Mouse (Mus musculus) heart, embryonic 13.5 days (tissue): Measurements from ENCODE around the gene Disp3. TPM values are rescaled to one million over a fixed set of nuclear protein-coding genes. Genes with fewer than 3 reads are reported as not detected.

Source experiments
- ATAC-seq: fragments of 200-750 bp; cut with Nextera tagmentation; 2 replicates; pipeline ENCODE4 v1.8.0; 2017; ENCODE audit warnings: moderate TSS enrichment; ENCODE audit not compliant: insufficient number of reproducible peaks, low FRiP score, low TSS enrichment; ENCODE audit errors: extremely low read depth
- H3K27ac ChIP-seq: fragments of 300-500 bp; sonication (generic); replicated peaks from 2 replicates; pipeline ENCODE4 v1.5.1; 2015; ENCODE audit warnings: moderate library complexity, mild to moderate bottlenecking, inconsistent platforms
- H3K27me3 ChIP-seq: fragments of 300-500 bp; sonication (generic); replicated peaks from 2 replicates; pipeline ENCODE4 v1.6.1; 2015; ENCODE audit warnings: mild to moderate bottlenecking, inconsistent platforms
- H3K36me3 ChIP-seq: fragments of 300-500 bp; sonication (generic); 2 replicates; pipeline ENCODE4 v1.6.1; 2015; ENCODE audit warnings: mild to moderate bottlenecking, inconsistent platforms
- H3K4me1 ChIP-seq: fragments of 300-500 bp; sonication (generic); 2 replicates; pipeline ENCODE4 v1.6.1; 2015; ENCODE audit warnings: inconsistent platforms
- H3K4me2 ChIP-seq: fragments of 300-500 bp; sonication (generic); 2 replicates; pipeline ENCODE4 v1.6.1; 2015; ENCODE audit warnings: inconsistent platforms, mild to moderate bottlenecking, moderate library complexity
- H3K4me3 ChIP-seq: fragments of 300-500 bp; sonication (generic); 2 replicates; pipeline ENCODE4 v1.5.1; 2015; ENCODE audit warnings: moderate library complexity, mild to moderate bottlenecking, inconsistent platforms
- H3K9ac ChIP-seq: fragments of 300-500 bp; sonication (generic); 2 replicates; pipeline ENCODE4 v1.6.1; 2015; ENCODE audit warnings: inconsistent platforms, mild to moderate bottlenecking, moderate library complexity
- H3K9me3 ChIP-seq: fragments of 300-500 bp; sonication (generic); 2 replicates; pipeline ENCODE4 v1.6.1; 2016; ENCODE audit warnings: inconsistent platforms
- WGBS: fragments of 180-500 bp; shearing (Covaris S2); methylation state at CpG from one replicate; pipeline ENCODE4 v1.1.7; 2015; ENCODE audit warnings: mixed read lengths; 5-methylcytosine and 5-hydroxymethylcytosine counted together
- polyA plus RNA-seq: library from polyadenylated mRNA; unstranded; fragments of >200 nt; fragmentation: Nextera tagmentation; extraction: Ambion mirVana; gene quantifications from 2 replicates; pipeline ENCODE4 v1.2.1, GENCODE M21; 2015

The Disp3 gene
- polyA plus RNA-seq, 1 experiment from 2014 or later, result 0.03 TPM

DNA sequence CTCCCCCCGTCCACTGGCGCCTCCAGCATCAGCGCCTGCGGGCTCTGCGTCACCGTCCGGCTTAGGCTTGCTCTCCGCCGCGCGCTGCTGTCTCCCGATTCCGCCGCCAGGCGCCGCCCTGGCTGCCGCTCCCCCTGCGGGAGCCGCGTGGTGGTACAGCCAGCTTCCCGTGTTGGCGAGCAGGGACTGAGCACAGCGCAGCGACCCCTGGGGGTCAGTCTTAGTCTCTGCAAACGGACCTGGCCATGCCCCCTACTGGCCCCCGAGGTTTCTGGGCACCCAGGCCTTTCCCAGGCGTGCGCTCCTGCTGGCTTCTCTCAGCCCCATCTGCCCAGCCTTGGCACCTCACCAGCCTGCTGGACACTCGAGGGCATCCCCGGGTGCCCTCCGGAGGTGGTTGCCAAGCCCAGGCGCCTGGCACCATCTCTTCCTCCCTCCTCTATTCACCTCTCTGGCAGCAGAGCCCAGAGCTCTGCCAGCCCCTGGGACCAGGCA is 337 bp upstream of the Disp3 start:
- Histone ChIP-seq H3K4me1 (peaks cover 8% of the 10 kb centered on the region), H3K4me2 (peak overlapping the region; percentile 67), H3K27me3 (peaks cover 96% of the 10 kb centered on the region), H3K36me3 (no peaks in the 10 kb centered on the region), H3K9me3 (no peaks in the 10 kb centered on the region), H3K4me3 (peak overlapping the region; percentile 46), H3K27ac (no peak overlapping the region), H3K9ac (no peak overlapping the region)
- 5% methylated on average over 32 of the region's 32 CpGs for WGBS
- peak; percentile 14 for ATAC-seq

DNA sequence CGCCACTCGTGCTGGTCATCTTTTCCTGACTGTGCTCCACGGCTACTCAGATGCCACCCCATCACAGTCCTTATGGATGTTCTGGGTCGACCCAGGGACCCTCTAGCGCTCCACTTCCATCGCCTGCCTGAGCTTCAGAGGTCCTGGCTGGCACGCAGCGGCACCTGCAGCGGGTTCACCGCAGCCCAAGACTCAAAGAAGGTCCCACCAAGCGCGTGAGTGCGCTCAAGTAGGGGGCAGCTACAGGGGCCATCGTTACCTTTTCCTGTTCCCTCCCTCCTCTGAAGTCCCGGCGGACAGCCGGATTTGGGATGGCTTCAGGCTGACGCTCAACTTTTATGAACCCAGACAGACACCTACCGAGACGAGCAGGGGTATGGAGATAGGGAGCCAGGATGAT is 724 bp downstream of the Disp3 start:
- peak overlapping the region; percentile 46; the same call in 1 of the 2 replicates for H3K4me3 ChIP-seq

DNA sequence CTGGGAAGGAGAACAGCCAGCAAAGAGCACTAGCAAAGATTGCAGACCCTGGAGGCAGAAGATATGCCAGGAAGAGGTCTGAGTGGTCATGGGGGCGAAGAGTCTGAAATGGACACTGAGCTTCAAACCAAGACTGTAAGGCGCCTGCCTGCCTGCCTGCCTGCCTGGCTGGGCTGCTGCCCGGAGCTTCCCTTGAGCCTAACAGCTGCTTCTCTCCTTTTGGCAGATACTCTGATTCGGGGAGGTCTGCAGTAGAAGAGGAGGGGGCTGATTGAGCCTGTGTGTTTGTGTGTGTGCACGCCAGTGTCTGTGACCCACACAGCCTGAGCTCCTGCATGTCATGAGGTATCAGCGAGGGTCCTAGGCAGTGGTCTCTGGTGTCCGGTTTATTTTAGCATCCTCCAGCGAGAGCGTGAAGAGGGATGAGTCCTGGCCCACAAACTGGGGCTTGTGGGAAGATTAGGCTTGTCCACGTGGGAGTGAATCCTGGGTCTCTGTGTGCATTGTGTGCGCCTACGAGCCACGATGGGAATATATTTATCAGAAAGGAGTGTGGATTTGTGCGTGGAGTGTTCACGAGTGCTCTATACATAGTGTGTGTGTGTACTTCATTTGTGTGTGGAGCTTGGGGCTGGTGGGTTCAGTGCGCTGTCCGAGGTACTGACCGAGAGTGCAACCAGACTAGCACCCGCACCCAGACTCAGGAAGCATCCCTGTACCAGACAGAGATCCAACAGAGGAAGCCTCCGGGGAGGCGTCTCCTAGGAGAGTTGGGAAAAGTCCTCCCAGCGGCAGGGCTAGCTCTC is 1.3 kb downstream of the Disp3 start:
- 18% methylated on average over 22 of the region's 22 CpGs for WGBS
- no peak overlapping the region; the same call in 1 of the 2 replicates for H3K4me3 ChIP-seq
- ATAC-seq, result no peak; the same call in 1 of the 2 replicates

More for the DNA sequence above, 724 bp downstream of the Disp3 start:
- peaks cover 8% of the 10 kb centered on the region for H3K4me1 ChIP-seq
- no peak overlapping the region for H3K27ac ChIP-seq
- H3K36me3 ChIP-seq, result no peaks in the 10 kb centered on the region
- no peak for ATAC-seq
- no peak overlapping the region for H3K9ac ChIP-seq
- peak overlapping the region; percentile 67 for H3K4me2 ChIP-seq
- peaks cover 96% of the 10 kb centered on the region for H3K27me3 ChIP-seq
- WGBS, result 3% methylated on average over 20 of the region's 20 CpGs
- H3K9me3 ChIP-seq, result no peaks in the 10 kb centered on the region

DNA sequence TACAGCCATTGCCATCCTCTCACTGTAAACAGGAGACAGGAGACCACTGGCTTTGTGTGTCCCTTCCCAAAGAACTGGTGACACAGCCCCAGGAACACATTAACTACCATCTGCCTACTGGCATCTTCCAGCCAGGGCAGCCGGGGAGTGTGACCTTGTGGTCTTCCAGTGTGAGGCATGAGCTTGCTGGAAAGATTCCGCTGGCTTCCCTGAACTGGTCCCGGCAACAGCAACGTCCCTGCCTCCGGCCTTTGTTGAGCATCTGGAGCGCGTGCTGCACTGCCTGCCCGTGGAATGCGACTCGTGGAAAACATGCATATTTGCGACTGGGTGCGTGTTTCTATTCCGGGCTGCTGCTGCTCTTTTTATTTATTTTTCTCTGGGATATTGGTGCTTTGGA is 3.5 kb downstream of the Disp3 start:
- Histone ChIP-seq H3K27me3 (peaks cover 69% of the 10 kb centered on the region), H3K4me1 (peaks cover 8% of the 10 kb centered on the region), H3K4me3 (no peak overlapping the region), H3K36me3 (no peaks in the 10 kb centered on the region), H3K9ac (no peak overlapping the region), H3K9me3 (no peaks in the 10 kb centered on the region), H3K27ac (no peak overlapping the region), H3K4me2 (no peak overlapping the region)
- WGBS, result 53% methylated on average over 13 of the region's 13 CpGs
- no peak for ATAC-seq

More for the DNA sequence above, 1.3 kb downstream of the Disp3 start:
- peaks cover 8% of the 10 kb centered on the region for H3K4me1 ChIP-seq
- no peaks in the 10 kb centered on the region for H3K36me3 ChIP-seq
- H3K9me3 ChIP-seq, result no peaks in the 10 kb centered on the region
- H3K9ac ChIP-seq, result no peak overlapping the region
- H3K27ac ChIP-seq, result no peak overlapping the region
- peaks cover 91% of the 10 kb centered on the region for H3K27me3 ChIP-seq
- no peak overlapping the region for H3K4me2 ChIP-seq

DNA sequence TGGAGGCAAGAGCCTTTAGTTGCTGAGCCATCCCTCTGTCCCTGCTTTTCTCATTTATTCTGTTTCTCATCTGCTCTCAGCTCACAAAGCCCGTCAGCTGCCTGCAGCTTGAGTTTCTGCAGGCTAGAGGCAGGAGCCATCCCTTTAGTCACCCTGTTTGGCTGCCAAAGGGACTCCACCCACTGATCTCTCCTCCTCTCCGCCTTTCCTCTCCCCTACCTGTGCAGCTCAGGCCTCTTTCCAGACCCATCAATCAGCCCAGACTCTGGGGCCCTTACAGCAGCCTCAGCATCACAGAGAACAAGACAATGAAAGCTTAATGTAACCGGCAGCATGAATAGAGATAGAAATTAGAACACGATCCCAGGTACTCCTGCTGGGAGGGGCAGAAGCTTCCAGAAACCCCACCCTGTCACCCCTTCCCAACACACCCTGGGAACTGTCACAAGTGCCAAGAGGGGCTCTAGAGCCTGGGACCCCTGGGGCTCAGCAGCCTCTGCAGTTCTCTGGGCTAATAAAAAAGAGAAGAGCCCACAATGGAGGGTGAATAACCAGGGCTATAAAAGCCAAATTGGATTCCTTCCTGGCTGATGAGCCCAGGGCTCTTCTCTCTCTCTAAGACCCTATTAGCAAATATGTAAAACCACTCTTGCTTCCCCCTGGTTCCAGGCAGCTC is 10.8 kb downstream of the Disp3 start:
- no peaks in the 10 kb centered on the region for H3K36me3 ChIP-seq
- no peaks in the 10 kb centered on the region for H3K4me1 ChIP-seq
- no peak overlapping the region for H3K9ac ChIP-seq
- ATAC-seq, result no peak
- 24% methylated on average over 4 of the region's 4 CpGs for WGBS
- no peak overlapping the region for H3K4me2 ChIP-seq
- H3K27me3 ChIP-seq, result peaks cover 67% of the 10 kb centered on the region
- no peak overlapping the region for H3K27ac ChIP-seq
- H3K4me3 ChIP-seq, result no peak overlapping the region
- no peaks in the 10 kb centered on the region for H3K9me3 ChIP-seq

DNA sequence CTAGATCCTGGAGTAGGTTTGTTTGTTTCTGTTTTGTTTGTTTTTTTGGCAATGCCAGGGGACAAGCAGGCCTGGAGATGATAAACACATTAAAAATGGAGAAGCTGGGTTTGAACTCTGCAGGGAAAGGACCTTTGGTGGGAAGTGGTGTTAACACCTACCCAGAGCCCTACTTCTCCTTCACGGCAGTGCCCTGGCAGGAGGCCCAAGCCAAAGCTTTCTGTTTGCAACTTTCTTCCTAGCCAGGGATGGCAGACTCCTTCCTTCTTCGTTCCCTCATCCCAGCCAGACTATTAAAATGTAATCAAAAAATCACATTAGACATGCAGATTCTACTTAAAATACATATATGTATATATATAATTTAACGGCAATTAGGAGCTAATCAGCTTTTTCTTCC is 13.1 kb downstream of the Disp3 start:
- Histone ChIP-seq H3K4me1 (no peaks in the 10 kb centered on the region), H3K27ac (no peak overlapping the region), H3K9ac (no peak overlapping the region), H3K27me3 (peaks cover 89% of the 10 kb centered on the region), H3K4me3 (no peak overlapping the region), H3K9me3 (no peaks in the 10 kb centered on the region), H3K4me2 (no peak overlapping the region), H3K36me3 (no peaks in the 10 kb centered on the region)
- WGBS, result 43% methylated on average over 3 of the region's 3 CpGs
- no peak for ATAC-seq

DNA sequence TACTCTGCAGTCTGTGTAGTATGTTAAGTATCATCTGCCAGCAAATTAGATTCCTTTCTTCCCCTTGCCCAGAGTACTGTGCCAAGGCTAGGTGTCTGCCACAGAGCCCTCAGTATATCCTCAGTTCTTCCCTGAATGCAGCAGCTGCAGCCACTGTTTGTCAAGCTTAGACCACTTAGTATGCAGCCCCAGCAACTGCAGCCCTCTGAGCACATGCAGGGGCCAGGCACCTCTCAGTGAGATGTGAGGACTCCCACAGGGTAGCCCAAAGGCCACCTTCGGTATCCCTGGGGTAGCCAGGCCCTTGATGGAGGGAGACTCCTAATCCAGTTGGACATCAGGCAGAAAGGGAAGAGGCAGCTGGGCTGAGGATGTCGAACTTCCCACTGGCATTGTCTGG is 14.5 kb downstream of the Disp3 start:
- no peaks in the 10 kb centered on the region for H3K4me1 ChIP-seq
- H3K27me3 ChIP-seq, result peaks cover 88% of the 10 kb centered on the region
- no peaks in the 10 kb centered on the region for H3K9me3 ChIP-seq
- no peak overlapping the region for H3K9ac ChIP-seq
- 16% methylated on average over 2 of the region's 2 CpGs for WGBS
- no peak overlapping the region for H3K4me2 ChIP-seq
- H3K36me3 ChIP-seq, result no peaks in the 10 kb centered on the region
- H3K27ac ChIP-seq, result no peak overlapping the region
- no peak overlapping the region for H3K4me3 ChIP-seq
- ATAC-seq, result no peak

DNA sequence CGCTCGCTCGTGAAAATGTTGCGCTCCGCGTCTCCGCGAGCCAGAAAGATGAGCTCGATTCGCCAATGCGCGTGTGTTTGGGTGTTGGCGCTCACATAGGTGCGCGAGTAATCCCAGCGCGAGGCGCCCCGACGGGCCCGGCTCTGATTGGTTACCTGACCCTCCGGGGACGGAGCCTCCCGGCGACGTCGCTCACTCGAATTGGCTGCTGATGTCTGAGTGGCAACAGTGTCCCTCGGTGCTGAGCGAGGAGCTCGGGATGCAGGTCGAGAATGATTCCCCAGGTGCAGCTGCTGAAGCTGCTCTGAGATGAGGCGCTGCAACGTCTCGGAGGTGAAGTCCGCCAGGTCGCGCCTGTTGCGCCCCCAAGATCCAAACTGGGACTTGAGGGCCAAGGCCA is 16.1 kb downstream of the Disp3 start:
- H3K36me3 ChIP-seq, result no peaks in the 10 kb centered on the region
- peak overlapping the region; percentile 30 for H3K4me2 ChIP-seq
- H3K27me3 ChIP-seq, result peaks cover 74% of the 10 kb centered on the region

DNA sequence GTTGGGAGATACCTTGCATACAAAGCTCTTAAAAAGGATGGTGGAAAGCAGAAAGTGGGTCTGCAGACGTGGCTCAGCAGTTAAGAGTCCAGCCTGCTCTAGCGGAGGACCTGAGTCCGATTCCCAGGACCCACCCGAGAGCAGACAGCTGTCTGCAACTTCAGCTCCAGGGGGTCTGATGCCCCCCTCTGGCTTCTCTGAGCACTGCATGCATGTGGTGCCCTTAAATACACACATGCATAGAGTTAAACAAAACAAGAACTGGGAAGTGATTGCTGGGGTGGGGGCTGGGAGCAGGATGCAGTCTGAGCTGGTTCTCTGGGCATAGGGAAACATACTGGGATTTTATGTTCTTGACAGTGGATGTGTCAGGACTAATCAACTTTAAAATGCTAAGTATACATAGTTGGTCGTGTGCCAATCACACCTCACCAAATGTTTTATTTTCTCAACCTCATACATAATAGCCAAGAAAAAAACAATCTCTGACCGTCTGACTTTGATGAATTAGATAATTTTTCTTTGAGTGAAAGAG is 20.7 kb downstream of the Disp3 start:
- Histone ChIP-seq H3K9ac (no peak overlapping the region), H3K9me3 (peaks cover 3% of the 10 kb centered on the region; the same call in 1 of the 2 replicates), H3K27me3 (peaks cover 28% of the 10 kb centered on the region), H3K4me2 (no peak overlapping the region), H3K27ac (no peak overlapping the region), H3K4me1 (no peaks in the 10 kb centered on the region), H3K4me3 (no peak overlapping the region), H3K36me3 (no peaks in the 10 kb centered on the region)
- WGBS, result 72% methylated on average over 6 of the region's 6 CpGs
- ATAC-seq, result no peak

More for the DNA sequence above, 16.1 kb downstream of the Disp3 start:
- H3K4me3 ChIP-seq, result peak overlapping the region; percentile 13
- no peak overlapping the region for H3K9ac ChIP-seq
- WGBS, result 4% methylated on average over 39 of the region's 39 CpGs
- no peak overlapping the region for H3K27ac ChIP-seq
- no peaks in the 10 kb centered on the region for H3K4me1 ChIP-seq
- ATAC-seq, result no peak
- H3K9me3 ChIP-seq, result peaks cover 3% of the 10 kb centered on the region; the same call in 1 of the 2 replicates

DNA sequence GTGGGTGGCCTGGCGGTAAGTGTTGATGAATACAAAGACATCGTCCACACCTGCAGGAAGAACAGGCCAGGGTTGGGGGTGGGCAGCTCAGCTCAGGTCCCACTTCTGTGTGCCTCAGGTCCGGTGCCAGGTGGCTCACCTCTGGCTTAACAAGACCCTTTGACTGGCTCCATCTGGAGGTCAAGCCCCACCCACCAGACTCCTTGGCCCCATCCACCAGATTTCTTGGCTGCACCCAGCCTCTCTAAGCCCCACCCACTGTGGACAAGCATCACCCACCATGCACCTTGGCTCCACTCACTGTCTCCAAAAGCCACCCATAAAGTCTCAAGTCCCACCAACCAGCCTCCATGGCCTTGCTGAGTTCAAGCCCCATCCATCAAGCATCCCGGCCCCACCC is 27.8 kb downstream of the Disp3 start:
- 83% methylated on average over 4 of the region's 4 CpGs for WGBS
- no peak overlapping the region for H3K9ac ChIP-seq
- H3K4me2 ChIP-seq, result no peak overlapping the region
- H3K27me3 ChIP-seq, result peaks cover 25% of the 10 kb centered on the region
- no peak overlapping the region for H3K4me3 ChIP-seq
- no peaks in the 10 kb centered on the region for H3K36me3 ChIP-seq
- ATAC-seq, result no peak
- no peaks in the 10 kb centered on the region for H3K4me1 ChIP-seq
- no peak overlapping the region for H3K27ac ChIP-seq
- no peaks in the 10 kb centered on the region for H3K9me3 ChIP-seq

DNA sequence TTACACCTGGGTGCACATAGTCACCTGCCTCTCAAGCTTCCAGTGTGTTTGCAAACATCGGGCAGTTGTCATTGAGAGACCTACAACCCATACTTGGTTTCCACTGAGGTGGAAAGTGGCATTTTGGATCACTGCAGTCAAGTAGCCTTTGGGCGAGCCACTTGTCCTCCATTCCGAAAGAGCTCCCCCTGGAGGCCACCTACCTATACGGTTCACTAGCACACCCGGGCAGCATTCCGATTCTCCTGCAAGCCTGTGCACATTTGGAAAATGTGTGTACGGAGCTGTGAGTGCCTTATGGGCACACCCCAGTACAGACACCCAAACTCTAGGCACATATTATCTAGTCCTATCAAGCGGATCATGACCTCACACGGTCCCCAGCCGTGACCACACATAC is 38.4 kb downstream of the Disp3 start:
- no peak overlapping the region for H3K9ac ChIP-seq
- H3K27ac ChIP-seq, result no peak overlapping the region
- H3K4me3 ChIP-seq, result no peak overlapping the region
- H3K36me3 ChIP-seq, result no peaks in the 10 kb centered on the region
- H3K4me1 ChIP-seq, result no peaks in the 10 kb centered on the region
- H3K27me3 ChIP-seq, result 0 out of 2 replicates have a peak, but pooled peaks cover 9% of the 10 kb centered on the region
- ATAC-seq, result no peak
- no peak overlapping the region for H3K4me2 ChIP-seq
- peaks cover 11% of the 10 kb centered on the region for H3K9me3 ChIP-seq
- 36% methylated on average over 10 of the region's 10 CpGs for WGBS
